Mouse (Mus musculus): ENCODE measurements around the gene Nhsl2. TPM values are rescaled to one million over a fixed set of nuclear protein-coding genes. Genes with fewer than 3 reads are reported as not detected.
A peak's percentile ranks its signal among the peaks of the same experiment; 100 is the strongest.

The Nhsl2 gene
- polyA plus RNA-seq, 1 experiment: 0.21 TPM

DNA sequence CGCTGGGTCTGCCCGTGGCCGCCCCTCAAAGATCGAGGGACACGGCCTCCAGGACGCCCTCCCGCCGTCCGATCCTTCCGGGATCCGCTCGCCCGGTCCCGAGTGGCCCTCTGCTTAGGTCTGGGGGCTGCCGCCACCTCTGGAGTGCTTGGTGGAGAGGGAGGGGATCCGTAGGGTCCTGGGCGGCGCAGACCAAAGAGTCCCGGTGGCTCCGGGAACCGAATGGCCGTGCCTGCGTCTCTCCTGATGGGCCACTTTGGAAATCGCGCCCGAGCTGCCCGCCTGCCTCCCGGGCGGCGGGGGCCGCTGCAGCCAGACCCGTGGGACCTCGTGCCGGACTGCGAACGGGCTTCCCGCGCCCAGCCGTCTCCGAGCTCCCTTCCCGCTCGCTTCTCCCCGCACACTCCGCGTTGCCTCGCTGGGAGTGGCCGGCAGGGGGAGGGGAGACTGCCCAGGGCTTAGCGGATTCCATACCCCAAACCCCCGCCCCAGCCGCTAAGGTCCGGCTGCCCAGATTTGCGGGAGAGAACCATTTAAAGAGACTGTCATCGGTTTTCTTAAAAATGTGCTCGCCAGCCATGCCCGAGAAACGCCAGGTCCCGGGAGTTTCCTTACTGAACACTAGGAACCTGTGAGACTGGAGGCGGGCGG lies 841 bp downstream of the Nhsl2 start:
- no peak overlapping the region for H3K27ac ChIP-seq (ENCODE audit: insufficient read depth, low read length)
- peaks cover 12% of the 10 kb centered on the region; the same call in 1 of the 2 replicates for H3K27me3 ChIP-seq (ENCODE audit: control insufficient read depth, insufficient read depth, low read length, poor library complexity, severe bottlenecking)
- no peak for TF ChIP-seq EP300 (IDR thresholded peaks at IDR 0.05; ENCODE audit: insufficient read depth, low read depth, low read length)
- no peaks in the 10 kb centered on the region for H3K9me3 ChIP-seq (replicated peaks; ENCODE audit: control insufficient read depth, insufficient read depth, low read length, poor library complexity, severe bottlenecking)
- no peaks in the 10 kb centered on the region for H3K4me1 ChIP-seq (ENCODE audit: control insufficient read depth, insufficient read depth, low read length)
- peak overlapping the region; percentile 75 for H3K9ac ChIP-seq (ENCODE audit: low read depth, poor library complexity, severe bottlenecking)
- peak overlapping the region; percentile 45 for H3K4me3 ChIP-seq (ENCODE audit: low read depth, low read length)
- H3K36me3 ChIP-seq (ENCODE audit: control insufficient read depth, insufficient read depth, low read length, poor library complexity, severe bottlenecking): no peaks in the 10 kb centered on the region

DNA sequence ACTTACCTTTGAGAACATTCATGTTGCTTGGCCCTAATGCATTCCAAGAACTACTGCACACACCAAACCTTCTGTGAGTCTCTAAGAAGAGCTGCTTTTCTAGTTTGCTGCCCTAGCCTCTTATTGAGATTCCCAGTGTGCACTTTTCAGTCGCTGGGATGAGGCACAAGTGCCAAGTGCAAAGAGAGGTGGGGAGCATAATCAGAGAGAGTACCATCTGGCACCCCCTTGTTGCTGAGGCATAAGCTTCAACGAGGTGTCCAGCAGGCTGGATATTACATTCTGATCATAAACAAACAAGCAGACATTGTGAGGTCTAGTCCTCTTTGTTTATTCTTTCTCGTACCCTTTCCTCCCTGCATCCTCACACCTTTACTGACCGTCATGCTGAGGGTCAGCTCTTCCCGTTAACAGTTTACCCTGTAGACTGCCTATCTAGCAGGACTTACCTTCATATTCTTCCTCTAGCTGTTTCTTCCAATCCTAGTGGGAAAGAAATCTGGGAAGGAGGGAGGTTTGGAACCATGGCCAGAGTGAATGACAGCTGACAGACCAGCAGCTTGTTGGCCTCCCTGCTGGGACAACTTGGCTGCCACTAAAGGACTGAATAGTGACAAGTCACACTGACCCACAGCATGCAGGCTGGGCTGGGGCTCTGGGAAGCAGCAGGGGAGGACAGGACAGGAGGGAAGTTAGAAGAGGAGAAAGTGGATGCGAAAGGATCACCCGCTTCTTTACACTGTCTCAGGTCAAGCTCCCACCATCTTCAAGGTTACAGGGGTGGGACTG lies 2.6 kb downstream of the Nhsl2 start:
- Histone ChIP-seq H3K4me1 (ENCODE audit: control insufficient read depth, insufficient read depth, low read length) (no peaks in the 10 kb centered on the region), H3K27ac (ENCODE audit: insufficient read depth, low read length) (no peak overlapping the region), H3K27me3 (ENCODE audit: control insufficient read depth, insufficient read depth, low read length, poor library complexity, severe bottlenecking) (peaks cover 12% of the 10 kb centered on the region; the same call in 1 of the 2 replicates), H3K9me3 (replicated peaks; ENCODE audit: control insufficient read depth, insufficient read depth, low read length, poor library complexity, severe bottlenecking) (no peaks in the 10 kb centered on the region), H3K36me3 (ENCODE audit: control insufficient read depth, insufficient read depth, low read length, poor library complexity, severe bottlenecking) (no peaks in the 10 kb centered on the region), H3K4me3 (ENCODE audit: low read depth, low read length) (no peak overlapping the region), H3K9ac (ENCODE audit: low read depth, poor library complexity, severe bottlenecking) (no peak overlapping the region)
- no peak for TF ChIP-seq EP300 (IDR thresholded peaks at IDR 0.05; ENCODE audit: insufficient read depth, low read depth, low read length)
- no peak for TF ChIP-seq CTCF (IDR thresholded peaks at IDR 0.05; ENCODE audit: low read depth, low read length)
- no peak for TF ChIP-seq POLR2A (IDR thresholded peaks at IDR 0.05; ENCODE audit: insufficient read depth, low read length)

DNA sequence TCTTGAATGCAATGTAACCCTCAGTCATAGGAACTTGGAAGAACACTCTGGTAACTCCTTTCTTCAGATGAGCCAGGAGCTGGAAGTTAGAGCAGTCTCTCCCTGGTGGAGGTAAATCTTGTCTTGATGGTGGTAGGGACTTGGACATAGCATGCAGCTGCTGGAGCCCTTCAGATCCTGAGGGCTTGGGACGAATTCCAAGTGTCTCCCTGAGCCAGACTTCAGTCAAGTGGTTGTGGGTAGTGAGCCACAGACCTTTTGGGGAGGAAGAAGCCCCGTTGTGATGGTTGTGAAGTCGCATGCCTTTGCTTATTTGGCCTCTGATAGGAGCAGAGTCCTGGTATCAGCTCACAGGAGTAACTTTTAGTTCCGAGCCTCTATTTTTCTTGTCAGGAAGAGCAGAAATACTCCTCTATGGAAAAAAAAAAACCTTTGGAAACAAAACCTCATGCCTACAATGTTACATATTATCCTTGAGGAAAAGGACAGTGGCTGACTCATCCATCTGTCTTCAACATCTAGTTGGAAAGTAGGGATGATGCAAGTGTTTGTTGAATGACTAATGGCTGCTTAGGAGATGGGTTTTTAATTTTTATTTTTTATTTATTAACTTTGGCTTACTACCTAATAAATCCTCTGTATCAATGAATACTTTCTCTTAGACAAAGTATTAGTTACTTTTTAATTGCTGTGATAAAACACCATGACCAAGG lies 14.6 kb downstream of the Nhsl2 start:
- H3K27ac ChIP-seq (ENCODE audit: insufficient read depth, low read length): no peak overlapping the region
- TF ChIP-seq POLR2A (IDR thresholded peaks at IDR 0.05; ENCODE audit: insufficient read depth, low read length) (no peak), CTCF (IDR thresholded peaks at IDR 0.05; ENCODE audit: low read depth, low read length) (no peak), EP300 (IDR thresholded peaks at IDR 0.05; ENCODE audit: insufficient read depth, low read depth, low read length) (no peak)
- H3K4me3 ChIP-seq (ENCODE audit: low read depth, low read length): no peak overlapping the region
- H3K9me3 ChIP-seq (replicated peaks; ENCODE audit: control insufficient read depth, insufficient read depth, low read length, poor library complexity, severe bottlenecking): no peaks in the 10 kb centered on the region
- H3K4me1 ChIP-seq (ENCODE audit: control insufficient read depth, insufficient read depth, low read length): no peaks in the 10 kb centered on the region
- H3K27me3 ChIP-seq (ENCODE audit: control insufficient read depth, insufficient read depth, low read length, poor library complexity, severe bottlenecking): peaks cover 5% of the 10 kb centered on the region; the same call in 1 of the 2 replicates
- H3K9ac ChIP-seq (ENCODE audit: low read depth, poor library complexity, severe bottlenecking): no peak overlapping the region
- no peaks in the 10 kb centered on the region for H3K36me3 ChIP-seq (ENCODE audit: control insufficient read depth, insufficient read depth, low read length, poor library complexity, severe bottlenecking)

GRCm38 (mm10) chrX:101864788-101865187 lies 15.6 kb downstream of the Nhsl2 start:
- H3K27ac ChIP-seq (ENCODE audit: insufficient read depth, low read length): no peak overlapping the region
- H3K9ac ChIP-seq (ENCODE audit: low read depth, poor library complexity, severe bottlenecking): no peak overlapping the region
- no peak overlapping the region for H3K4me3 ChIP-seq (ENCODE audit: low read depth, low read length)
- H3K27me3 ChIP-seq (ENCODE audit: control insufficient read depth, insufficient read depth, low read length, poor library complexity, severe bottlenecking): peaks cover 5% of the 10 kb centered on the region; the same call in 1 of the 2 replicates
- no peaks in the 10 kb centered on the region for H3K9me3 ChIP-seq (replicated peaks; ENCODE audit: control insufficient read depth, insufficient read depth, low read length, poor library complexity, severe bottlenecking)
- no peaks in the 10 kb centered on the region for H3K36me3 ChIP-seq (ENCODE audit: control insufficient read depth, insufficient read depth, low read length, poor library complexity, severe bottlenecking)
- no peaks in the 10 kb centered on the region for H3K4me1 ChIP-seq (ENCODE audit: control insufficient read depth, insufficient read depth, low read length)
- TF ChIP-seq POLR2A (IDR thresholded peaks at IDR 0.05; ENCODE audit: insufficient read depth, low read length) (no peak), EP300 (IDR thresholded peaks at IDR 0.05; ENCODE audit: insufficient read depth, low read depth, low read length) (peak; percentile 53)

DNA sequence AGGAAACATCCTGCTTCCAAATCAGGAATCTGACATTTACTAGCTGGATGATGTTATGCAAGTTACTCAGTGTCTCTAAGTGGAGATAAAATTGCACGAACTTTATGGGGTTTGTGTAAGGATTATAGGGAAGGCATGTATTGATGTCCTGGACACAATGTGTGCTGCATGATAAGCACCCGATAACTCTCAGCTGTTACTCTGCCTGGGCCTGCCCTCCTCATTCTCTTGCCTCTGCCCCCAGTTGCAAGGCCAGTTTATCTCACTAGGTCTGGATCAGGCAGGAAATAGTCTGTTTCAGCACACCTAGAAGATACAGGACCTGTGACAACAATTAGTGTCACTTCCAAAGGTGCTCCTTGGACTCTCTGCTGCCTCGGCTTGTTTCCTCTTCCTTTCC lies 25.0 kb downstream of the Nhsl2 start:
- Histone ChIP-seq H3K4me3 (ENCODE audit: low read depth, low read length) (no peak overlapping the region), H3K9ac (ENCODE audit: low read depth, poor library complexity, severe bottlenecking) (no peak overlapping the region), H3K27me3 (ENCODE audit: control insufficient read depth, insufficient read depth, low read length, poor library complexity, severe bottlenecking) (no peaks in the 10 kb centered on the region), H3K9me3 (replicated peaks; ENCODE audit: control insufficient read depth, insufficient read depth, low read length, poor library complexity, severe bottlenecking) (no peaks in the 10 kb centered on the region), H3K36me3 (ENCODE audit: control insufficient read depth, insufficient read depth, low read length, poor library complexity, severe bottlenecking) (no peaks in the 10 kb centered on the region), H3K4me1 (ENCODE audit: control insufficient read depth, insufficient read depth, low read length) (no peaks in the 10 kb centered on the region), H3K27ac (ENCODE audit: insufficient read depth, low read length) (no peak overlapping the region)
- TF ChIP-seq POLR2A (IDR thresholded peaks at IDR 0.05; ENCODE audit: insufficient read depth, low read length): no peak
- TF ChIP-seq EP300 (IDR thresholded peaks at IDR 0.05; ENCODE audit: insufficient read depth, low read depth, low read length): no peak
- no peak for TF ChIP-seq CTCF (IDR thresholded peaks at IDR 0.05; ENCODE audit: low read depth, low read length)
